Mouse (Mus musculus): Measurements from ENCODE around the gene Rps3a1.
A peak's percentile ranks its signal among the peaks of the same experiment; 100 is the strongest.
"Not testable (repeated sequence)": the region's sequence is repeated elsewhere in the genome, so short reads cannot be mapped to it uniquely, and the experiment has no call there.

The Rps3a1 gene

GRCm38 (mm10) chr3:86114659-86115338 is 27.7 kb downstream of the Rps3a1 start:
- DNase-seq (ENCODE audit: low read depth): no peak

GRCm38 (mm10) chr3:86112766-86113165 is 29.7 kb downstream of the Rps3a1 start:
- DNase-seq (ENCODE audit: low read depth): no peak

- DNase-seq (ENCODE audit: low read depth): peak; percentile 46
Measured at GRCm38 (mm10) chr3:86110077-86110476, 32.4 kb downstream of the Rps3a1 start.

- no peak for DNase-seq (ENCODE audit: low read depth)
Measured at GRCm38 (mm10) chr3:86109099-86109498, 33.4 kb downstream of the Rps3a1 start.

- no peak for DNase-seq (ENCODE audit: low read depth)
Measured at GRCm38 (mm10) chr3:86108576-86108975, 33.9 kb downstream of the Rps3a1 start.

GRCm38 (mm10) chr3:86107637-86108539 is 34.6 kb downstream of the Rps3a1 start:
- no peak for DNase-seq (ENCODE audit: low read depth)

- DNase-seq (ENCODE audit: low read depth): no peak
Measured at GRCm38 (mm10) chr3:86106086-86106632, 36.3 kb downstream of the Rps3a1 start.

GRCm38 (mm10) chr3:86104909-86105308 is 37.6 kb downstream of the Rps3a1 start:
- no peak for DNase-seq (ENCODE audit: low read depth)

GRCm38 (mm10) chr3:86104433-86104832 is 38.1 kb downstream of the Rps3a1 start:
- not testable (repeated sequence) for DNase-seq (ENCODE audit: low read depth)

GRCm38 (mm10) chr3:86103449-86104291 is 38.8 kb downstream of the Rps3a1 start:
- DNase-seq (ENCODE audit: low read depth): no peak

GRCm38 (mm10) chr3:86101956-86102355 is 40.5 kb downstream of the Rps3a1 start:
- no peak for DNase-seq (ENCODE audit: low read depth)

- no peak for DNase-seq (ENCODE audit: low read depth)
Measured at GRCm38 (mm10) chr3:86093907-86094306, 48.6 kb downstream of the Rps3a1 start.

GRCm38 (mm10) chr3:86093213-86093845 is 49.2 kb downstream of the Rps3a1 start:
- no peak for DNase-seq (ENCODE audit: low read depth)
